Mouse (Mus musculus) left cerebral cortex, adult 8-10 months (tissue): ENCODE data around the gene Lpin2. TPM values are rescaled to one million over a fixed set of nuclear protein-coding genes. Genes with fewer than 3 reads are reported as not detected.

Experiments used
- DNase-seq, 2 experiments: peaks; one replicate each; pipeline ENCODE4 v3.0.0; 2022; ENCODE audit warnings: low spot score in 2 of 2
- total RNA-seq, 4 experiments: library from RNA; stranded (reverse); gene quantifications; 2 replicates each; pipeline ENCODE4 v1.2.4; 2022

The Lpin2 gene
- 10 to 100 TPM; 72.6 to 86.2 (median 78.6) TPM for total RNA-seq

DNA sequence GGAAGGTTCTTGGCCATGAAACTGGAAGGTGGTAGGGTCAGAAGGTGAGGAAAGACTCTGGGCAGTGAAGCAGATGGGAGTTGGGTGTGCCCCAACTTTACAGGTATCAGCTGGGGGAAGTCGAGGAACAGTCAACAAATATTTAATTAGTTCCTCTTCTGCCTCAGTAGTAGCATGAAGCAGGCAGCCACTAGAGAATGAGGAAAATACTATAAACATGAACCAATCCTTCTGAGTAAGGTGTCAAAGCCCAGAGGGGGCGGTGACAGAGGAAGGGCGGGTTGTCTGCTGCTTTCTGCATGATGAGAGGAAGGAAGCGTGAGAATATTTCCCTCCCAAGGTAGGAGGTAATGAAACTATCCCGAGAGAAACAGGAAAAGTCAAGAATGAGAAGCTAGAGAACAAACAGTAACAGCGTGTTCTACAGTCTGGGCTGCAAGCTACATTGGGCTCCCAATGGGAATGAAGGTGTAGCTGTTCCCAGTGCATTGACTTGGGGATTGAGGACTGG is at the start of gene Lpin2:
Gene Lpin2, plus strand, starts transcription at position 350 of the 511 bp plus-strand sequence.
- DNase-seq: no peak

DNA sequence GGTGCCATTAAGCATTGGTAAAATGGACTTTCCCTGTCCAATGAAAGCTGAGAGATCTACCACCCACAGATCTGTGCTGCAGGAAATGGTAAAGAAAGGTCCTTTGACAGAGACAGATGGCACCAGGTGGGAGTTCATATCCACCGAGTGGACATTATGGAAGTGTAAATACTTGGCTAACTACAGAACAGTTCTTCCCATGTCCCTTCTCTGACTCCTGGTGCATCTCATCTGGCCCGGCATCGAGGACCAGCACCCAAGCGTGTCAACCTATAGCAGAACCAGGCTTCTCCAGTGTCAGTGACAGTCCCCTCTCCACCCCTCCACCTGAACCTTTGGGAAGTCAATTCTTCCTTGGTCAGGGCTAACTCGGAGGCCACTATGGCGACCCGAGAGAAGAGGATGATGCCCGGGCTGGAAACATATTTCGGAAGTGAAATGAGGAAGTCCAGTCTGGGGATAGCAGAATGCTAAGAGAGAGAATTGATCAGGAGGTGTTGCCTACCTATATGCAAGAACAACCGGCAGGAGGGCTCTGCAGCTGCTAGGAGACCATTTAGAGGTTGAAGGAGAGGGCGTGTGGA is 49.4 kb upstream of the Lpin2 start:
- DNase-seq: peak in 1 of 2 experiments; percentile 3

DNA sequence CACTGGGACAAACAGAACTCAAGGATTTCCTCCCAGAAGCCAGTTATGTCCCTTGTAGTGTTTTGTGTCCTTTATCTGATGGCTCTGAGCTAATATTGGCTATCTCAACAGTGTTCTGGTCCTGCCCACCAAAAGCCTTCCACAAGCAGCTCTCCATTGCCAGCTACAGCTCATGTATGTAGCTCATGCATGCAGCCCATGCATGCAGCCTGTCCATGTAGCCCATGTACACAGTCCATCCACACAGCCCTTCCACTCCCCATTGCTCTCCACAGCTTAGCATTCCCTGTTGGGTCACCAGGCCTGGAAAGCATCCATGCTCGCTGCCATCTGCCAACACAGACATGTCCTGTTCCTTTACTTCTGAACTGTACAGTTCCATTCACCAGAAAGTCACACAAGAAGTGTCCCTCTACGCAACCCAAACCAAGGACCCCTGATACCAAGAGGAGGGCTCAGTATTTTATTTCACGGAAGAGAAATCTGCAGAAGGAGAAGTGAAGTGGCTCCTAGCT is 47.9 kb upstream of the Lpin2 start:
- DNase-seq: peak in 1 of 2 experiments; percentile 2

DNA sequence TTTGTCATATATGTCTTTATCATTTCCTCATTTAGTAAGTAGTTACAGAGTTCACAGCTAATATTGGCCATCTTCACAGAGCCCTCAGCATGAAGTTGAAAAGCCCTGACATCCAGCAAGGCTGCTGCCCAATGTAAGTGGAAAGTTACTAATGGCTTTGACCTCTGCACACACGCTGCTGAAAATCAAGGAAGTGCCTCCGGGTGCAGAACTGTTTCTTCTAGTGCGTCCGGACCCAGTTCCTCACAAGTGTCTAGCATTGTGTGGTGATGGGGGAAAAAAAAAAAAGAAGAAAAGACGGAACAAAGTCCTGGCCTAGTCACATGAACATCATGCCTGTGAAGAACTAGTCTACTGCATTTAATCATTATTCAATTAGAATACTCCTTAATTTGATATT is 47.3 kb upstream of the Lpin2 start:
- DNase-seq: peak in 1 of 2 experiments; percentile 6

DNA sequence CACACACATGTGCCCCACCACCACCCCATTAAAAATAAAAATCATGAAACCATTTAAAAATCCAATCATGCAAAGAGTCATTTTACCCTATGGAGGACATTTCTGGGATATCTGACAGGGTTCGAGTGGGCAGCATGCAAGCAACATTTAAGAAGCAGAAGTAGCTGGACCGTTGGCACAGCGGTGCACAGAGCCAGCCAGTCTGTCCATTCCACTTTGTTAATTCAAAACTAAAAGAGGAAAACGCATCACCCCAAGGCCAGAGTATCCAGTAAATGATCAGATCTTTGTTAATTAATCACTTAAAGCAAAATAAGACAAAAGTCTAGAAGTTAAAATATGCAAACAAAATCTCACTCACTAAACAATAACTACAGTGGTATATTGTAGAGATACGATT is 46.5 kb upstream of the Lpin2 start:
- DNase-seq: no peak

DNA sequence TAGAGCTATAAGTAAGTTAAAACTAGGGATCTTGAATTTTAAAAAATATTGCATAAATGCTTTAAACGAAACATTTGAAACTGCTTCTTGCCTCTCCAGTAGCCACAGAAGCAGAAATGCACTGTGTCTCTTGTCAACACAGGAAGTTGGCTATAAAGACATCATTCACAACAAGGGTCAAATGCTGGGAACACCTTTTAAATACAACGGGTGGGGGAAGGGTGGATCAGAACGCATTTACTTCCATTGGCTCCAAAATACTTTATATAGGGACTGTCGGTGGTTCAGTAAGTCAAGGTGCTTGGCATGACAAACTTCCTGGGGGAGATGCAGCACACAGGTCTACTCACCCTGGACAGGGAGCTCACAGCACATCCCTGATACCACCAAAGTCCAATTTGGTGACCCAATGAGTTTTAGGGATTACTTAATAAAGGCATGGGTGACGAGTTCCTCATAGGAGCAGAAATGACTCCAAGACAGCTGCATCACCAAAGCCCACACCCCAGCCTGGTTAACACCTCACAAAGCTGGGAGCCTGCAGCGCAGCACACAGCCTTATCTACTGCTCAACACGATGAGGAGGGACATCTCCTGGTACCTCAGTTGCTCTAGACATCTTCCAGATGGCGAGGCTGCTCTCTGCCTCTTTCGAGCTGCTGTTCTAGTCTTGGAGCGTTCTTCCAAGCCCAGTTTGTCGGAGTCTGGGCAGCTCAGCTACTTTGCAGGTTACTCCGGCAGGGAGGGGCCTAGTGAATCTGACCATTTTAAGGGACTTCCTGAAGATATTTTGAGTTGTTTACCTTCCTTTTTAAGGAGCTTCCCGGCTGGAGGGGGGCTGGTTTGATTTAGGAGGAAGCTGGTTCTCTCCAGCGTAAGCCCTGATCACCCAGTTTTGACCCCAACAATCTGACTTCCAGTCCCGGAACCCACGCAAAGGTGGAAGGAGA is 45.7 kb upstream of the Lpin2 start:
- DNase-seq: no peak

DNA sequence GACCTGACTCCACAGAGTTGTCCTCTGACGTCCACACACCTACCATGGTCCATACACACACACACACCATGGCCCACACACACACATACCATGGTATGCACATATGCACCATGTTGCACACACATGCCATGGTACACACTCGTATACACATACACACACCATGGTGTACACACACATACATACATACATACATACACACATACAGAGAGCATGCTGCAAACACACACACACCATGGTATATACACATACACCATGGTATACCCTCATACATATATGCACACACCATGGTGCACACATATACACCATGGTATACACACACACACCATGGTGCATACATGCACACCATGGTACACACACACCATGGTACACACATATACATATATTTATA is 45.0 kb upstream of the Lpin2 start:
- DNase-seq: no peak

DNA sequence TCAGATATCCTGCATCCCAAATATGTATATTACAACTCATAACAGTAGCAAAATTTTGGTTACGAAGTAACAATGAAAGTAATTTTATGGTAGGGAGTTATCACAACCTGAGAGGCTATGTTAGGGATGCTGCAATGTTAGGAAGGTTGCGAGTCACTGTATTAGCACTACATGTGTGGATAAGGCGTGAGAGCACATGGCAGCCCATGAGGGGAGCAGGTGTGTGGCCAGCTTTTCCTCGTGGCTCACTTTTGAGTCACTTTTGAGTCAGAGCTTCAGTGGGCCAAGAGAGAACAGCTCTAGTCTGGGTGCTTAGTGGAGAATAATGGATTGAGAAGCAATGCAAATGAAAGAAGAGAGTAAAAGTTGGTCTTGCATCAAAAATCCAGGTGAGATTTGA is 40.3 kb upstream of the Lpin2 start:
- peak in 1 of 2 experiments; percentile 34 for DNase-seq

DNA sequence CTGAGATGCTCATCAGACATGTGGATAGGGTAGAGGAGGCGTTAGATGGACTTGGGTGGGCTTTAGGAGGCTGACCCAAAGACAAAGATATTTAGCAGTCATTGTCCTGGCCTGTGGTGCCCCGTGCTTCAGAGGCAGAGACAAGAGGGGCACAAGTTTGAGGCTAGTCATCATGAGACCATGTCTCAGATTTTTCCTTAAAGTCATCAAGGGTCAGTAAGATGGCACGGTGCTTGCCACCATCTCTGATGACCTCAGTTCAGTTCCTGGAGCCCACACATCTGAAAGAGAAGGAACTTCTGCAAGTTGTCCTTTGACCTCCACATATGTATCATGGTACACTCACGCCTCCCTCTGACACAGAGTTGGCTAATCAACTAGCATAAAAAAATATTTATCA is 39.2 kb upstream of the Lpin2 start:
- DNase-seq: peak in 1 of 2 experiments; percentile 3

DNA sequence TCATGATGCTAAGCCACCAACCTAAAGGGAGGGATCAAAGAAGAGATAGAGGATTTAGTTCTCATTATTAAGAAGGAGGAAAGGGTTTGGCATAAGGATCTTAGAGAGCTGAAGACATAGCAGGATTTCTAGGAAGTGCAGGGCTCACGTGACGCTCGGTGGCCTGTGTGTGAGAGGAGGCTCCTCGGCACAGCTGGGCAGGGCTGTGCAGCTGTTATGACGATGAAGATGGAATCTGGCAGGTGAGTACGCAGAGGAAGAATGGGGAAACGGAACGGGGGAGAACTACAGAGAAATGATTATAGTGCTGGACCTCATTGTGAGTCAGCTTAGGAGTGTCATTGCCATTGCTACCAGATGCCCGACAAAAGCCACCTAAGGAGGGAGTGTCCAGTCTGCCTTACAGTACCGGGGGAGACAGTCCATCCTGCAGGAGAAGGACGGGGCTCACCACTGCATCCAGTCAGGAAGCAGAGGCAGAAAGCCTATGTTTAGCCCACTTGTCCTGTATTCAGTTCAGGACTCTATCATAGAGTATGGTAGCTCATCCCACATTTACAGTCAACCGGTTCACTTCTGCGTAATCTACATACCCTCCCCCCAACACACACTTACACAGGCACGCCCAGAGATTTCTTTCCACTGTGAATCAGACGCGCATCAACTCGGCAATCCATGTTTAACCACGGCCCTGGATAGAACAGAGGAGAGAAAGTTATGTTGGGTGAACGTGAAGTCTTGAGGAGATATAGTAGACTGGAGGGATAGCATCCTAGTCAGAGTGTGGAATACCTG is 37.8 kb upstream of the Lpin2 start:
- peak in 1 of 2 experiments; percentile 3 for DNase-seq

DNA sequence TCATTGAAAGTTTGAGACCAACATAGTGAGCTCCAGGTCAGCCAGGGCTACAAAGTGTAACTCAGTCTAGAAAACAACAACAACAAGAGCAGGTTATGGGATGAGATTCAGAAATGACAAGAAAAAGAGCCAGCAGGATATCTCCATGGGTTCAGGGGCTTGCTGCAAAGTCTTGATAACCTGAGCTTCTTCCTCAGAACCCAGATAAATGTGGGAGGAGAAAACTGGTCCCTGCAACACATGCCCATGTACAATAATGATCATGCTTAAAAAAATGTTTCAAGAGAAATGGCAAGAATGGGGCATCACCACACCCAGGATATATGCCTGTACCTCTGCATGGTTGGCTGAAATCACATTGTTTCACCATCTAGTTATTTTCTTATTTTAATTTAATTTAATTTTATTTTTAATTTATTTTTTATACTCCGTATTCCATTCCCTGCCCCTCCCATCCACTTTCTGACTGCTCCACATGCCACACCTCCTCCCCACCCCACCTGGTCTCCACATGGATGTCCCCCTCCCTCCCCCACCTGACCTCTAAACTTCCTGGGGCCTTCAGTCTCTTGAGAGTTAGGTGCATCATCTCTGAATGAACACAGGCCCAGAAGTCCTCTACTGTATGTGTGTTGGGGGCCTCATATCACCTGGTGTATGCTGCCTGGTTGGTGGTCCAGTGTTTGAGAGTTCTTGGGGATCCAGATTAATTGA is 37.0 kb upstream of the Lpin2 start:
- no peak for DNase-seq

DNA sequence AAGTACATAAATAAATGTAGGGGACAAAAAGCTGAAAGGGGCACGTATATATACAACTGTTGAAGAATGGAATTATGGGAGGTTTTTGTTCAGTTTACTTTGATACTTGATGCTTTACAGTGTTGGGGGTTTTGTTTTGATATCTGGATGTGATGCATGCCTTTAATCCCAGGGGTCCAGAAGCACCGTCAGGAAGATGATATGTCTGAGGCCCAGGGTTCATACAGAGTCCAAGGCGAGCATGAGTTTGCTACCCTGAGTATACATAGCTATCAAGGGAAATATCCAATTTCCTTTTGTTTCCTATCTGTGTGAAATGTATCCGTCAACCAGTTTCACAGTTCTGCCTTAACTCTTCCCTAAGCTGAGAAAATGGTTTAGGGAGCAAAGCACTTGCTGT is 29.0 kb upstream of the Lpin2 start:
- no peak for DNase-seq

DNA sequence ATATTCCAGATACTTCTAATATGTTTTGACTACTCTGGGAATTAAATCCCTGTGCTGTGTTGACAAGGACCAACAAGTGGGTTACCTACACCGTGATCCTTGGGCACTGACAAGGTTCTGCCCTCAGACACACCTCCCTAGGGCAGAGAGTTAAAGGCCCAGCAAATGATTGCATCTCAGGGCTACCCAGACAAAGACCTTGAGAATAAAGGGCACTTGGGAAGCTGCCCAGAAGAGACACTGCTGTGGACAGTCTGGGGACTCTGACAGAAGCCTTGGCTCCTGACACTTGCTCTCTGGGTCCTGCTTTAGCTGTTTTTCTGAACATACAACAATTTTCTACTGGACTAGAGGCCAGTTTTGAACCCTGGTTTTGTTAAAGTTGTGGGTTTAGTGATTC is 27.1 kb upstream of the Lpin2 start:
- DNase-seq: no peak

DNA sequence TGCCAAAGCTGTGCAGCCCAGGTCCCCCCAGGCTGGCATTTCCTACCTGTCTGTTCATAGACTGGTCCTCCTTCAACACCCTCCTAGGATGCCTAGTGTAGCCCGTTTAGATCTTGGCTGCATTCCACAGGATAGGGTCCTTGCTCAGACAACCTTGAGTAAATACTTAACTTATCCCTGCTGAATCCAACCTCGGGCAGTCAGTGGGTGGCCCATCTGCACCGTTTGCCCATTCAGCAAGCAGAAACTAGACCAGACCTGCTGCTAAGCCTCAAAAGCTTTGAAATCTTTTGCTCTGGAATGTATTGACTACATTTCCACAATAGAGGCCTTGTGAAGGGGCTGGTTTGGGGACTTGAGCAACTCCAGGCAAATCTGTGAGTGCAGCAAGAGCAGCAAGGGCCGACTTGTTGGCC is 23.2 kb upstream of the Lpin2 start:
- DNase-seq: no peak

DNA sequence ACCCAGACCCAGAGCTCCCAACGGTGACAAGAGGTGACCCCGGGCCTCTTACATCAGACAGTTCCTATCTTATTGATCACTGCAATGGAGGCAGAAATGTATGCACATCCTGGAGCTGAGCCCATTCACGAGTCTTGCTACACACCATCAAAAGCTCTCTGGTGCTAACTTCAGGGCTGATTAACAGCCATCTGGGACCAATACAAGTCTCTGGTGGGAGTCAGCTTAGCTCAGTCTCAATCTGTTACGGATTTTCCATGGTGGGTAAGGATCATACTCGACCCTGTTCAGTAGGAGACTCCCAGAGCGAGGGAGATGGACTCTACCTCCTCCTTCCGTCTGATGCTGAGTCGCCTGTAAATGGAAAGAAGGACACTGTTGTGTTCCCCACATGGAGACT is 22.6 kb upstream of the Lpin2 start:
- DNase-seq: no peak

DNA sequence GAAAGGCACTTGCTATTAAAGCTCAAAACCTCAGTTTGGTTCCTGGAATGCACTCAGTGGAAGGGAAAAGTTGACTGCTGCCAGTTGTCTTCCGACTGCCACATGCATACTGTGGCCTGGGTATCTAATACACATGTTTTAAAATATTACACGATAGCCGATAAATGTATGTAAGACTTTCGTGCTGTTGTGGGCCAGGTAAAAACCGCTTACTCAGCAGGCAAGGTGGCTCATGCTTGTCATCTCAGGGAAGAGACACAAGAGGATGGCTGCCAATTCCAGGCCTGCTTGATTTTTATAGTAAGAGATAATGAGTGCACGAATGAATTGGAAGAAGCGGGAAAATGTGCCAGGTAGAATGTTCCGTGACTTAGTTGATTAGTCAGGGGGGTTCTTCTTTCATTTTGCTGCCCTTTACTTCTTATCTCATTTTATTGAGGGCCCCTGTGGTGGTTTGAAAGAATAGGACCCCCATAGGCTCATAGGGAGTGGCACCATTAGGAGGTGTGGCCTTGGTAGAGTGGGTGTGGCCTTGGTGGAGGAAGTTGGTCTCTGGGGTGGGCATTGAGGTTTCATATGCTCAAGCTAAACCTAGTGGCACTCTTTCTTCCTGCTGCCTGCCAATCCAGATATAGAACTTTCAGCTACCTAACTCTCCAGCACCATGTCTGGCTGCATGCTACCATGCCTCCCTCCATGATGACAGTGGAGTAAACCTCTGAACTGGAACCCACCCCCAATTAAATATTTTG is 21.9 kb upstream of the Lpin2 start:
- no peak for DNase-seq

DNA sequence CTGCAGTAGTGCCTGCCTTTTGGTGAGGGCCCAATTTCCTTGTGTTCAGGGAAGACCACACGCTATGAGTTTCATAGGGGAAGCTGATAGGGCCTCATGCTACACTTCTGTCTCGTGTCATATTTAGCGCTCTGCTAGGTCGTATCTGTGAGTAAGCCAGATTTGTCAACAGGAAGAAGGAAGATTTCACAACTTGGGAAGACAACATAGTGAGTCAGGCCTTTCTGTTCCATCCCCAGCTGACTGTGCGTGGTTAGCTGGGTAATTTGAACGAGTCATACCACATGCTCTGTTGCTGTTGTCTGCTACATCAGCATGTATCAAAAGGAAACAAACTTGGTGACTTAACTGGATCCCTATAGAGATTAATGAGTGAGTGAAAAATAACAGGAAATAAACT is 17.4 kb upstream of the Lpin2 start:
- DNase-seq: no peak

DNA sequence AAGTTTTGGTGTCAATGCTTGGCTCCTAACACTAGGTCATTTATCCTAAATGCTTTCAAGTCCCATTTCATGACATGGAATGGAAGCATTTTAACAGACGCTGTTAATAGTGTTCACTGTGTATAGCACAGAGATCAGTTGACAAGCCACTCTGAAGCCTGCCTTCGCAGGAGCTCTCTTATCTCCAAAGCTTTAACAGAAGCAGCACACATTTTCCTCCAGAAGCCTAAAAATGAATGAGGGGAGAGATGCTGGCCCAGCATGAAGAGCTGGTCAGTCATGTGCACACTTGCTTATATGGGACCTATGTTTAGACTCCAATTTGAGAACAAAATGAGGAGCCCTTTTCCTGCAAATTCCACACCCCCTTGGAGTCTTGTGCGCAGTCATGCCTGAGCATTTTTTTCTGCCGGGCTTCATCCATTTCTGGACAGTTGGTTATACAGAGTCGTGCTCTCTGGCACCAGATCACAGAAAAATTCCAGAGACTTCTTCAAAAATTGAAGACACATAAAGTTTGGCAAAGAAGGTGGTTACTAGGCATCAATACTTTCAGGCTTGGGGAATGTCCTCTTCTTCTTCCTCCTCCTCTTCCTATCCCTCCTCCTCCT is 14.1 kb upstream of the Lpin2 start:
- DNase-seq: no peak

DNA sequence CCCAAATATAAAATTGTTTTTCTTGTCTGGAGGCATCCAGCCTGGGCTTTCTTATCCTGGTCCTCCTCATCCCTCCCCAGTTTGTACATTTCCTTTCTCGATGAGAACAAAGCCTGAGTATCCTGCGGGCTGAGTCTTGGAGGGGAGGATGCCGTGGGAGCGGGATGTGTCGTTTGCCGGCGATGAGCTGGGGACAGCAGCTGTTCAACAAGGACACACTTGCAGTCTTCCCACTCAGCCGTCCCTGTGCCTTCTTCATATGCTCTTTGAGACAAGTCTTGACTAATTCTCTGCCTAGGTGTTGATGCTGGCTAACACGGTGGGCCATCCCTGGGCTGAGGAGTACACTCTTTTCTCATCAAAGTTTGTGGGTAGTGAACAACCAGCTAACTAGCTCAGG is 13.5 kb upstream of the Lpin2 start:
- DNase-seq: peak in 1 of 2 experiments; percentile 68

DNA sequence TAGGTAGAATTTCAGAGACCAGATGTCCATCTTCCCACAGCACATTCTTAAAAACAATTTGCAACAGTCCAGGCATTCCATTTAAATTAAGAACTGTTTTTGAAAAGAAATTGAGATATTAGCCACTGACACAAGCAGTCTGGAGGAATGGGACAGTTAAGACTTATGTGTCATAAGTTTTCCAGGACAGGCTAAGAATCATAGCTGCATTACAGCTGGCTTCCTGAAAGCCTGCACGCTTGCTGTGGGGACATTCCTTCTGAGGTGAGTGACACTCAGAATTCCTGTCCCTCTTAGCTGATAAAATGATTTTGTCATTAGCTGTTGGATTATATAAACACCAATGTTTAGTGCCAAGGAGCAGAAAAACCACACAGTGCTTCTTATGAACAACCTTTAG is 12.7 kb upstream of the Lpin2 start:
- no peak for DNase-seq
